ENCODE assay signal across 26 mouse cellular contexts in the genomic region with DNA sequence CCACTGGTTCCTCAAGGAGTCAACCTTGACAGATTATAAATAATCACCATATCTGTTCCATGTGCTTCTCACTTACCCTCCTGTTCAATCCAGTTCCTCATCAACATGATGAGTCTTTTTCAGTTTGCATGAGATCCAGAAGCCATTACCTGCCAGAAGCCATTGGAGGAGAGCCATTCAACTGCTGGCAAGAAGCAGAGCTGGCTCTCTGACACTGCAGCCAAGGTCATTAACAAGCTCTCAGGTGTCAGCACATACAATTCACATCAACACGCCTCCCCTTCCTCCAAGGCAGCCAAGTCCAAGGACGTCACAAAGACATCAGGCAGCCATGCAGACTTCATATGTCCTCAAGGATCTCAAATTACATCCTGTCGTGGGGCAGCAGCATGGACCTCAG.
DNase-seq lines count a peak whose midpoint lies in the region; ATAC-seq and TF ChIP-seq lines count a peak whose summit lies in the region.
"Had no signal": no experiment of that assay in that cellular context is flagged by ENCODE, and none has a peak within 500 bp of the region (broad histone marks: within the 10 kb centered on the region; RNA-seq: fewer than 3 reads in every experiment).

No protein-coding gene starts in this region.

- whole genome bisulfite sequencing in limb, embryonic 14.5 days: 42% methylated on average over 3 of the region's 3 CpGs
- 68% methylated on average over 3 of the region's 3 CpGs for WGBS in limb, embryonic 10.5 days

- no peak for TF ChIP-seq POLR2A in limb, embryonic 14.5 days (IDR thresholded peaks at IDR 0.05; ENCODE audit: borderline replicate concordance, extremely low read depth, insufficient read depth, insufficient read length)

- no peak overlapping the region for H3K27ac ChIP-seq in limb, embryonic 14.5 days (replicated peaks; ENCODE audit: low read depth, low read length)
- H3K27ac ChIP-seq in limb, embryonic 10.5 days: no peak overlapping the region
- H3K27ac ChIP-seq: forebrain, embryonic 13.5 days; hindbrain, embryonic 14.5 days; liver, embryonic 14.5 days; macrophage; midbrain, embryonic 13.5 days; neural tube, embryonic 15.5 days; stomach, postnatal 0 days had no signal

- DNase-seq in adrenal gland, postnatal 14 days: peak; percentile 11
- DNase-seq in adrenal gland, adult 2 months: no peak
- peak; percentile 5 for DNase-seq in gastrocnemius, postnatal 14 days
- DNase-seq in gastrocnemius, adult 18-20 months (ENCODE audit: low spot score): no peak
- peak; percentile 12 for DNase-seq in limb, embryonic 14.5 days (ENCODE audit: low spot score)
- no peak for DNase-seq in limb, embryonic 10.5 days (ENCODE audit: low spot score)
- no peak for DNase-seq in right cerebral cortex, postnatal 25 days
- DNase-seq: cerebellum, adult 11 months; cerebellum, postnatal 36 days; kidney, adult 9 months; kidney, postnatal 14 days; liver; lung, adult 2 months; lung, postnatal 10 days; thymus, adult 18-20 months; thymus, postnatal 25 days had no signal

- H3K9me3 ChIP-seq in limb, embryonic 14.5 days (ENCODE audit: control insufficient read depth, low read length): no peaks in the 10 kb centered on the region
- H3K9me3 ChIP-seq in limb, embryonic 10.5 days (replicated peaks): no peaks in the 10 kb centered on the region
- H3K9me3 ChIP-seq: forebrain, embryonic 13.5 days; G1E; midbrain, embryonic 13.5 days; neural tube, embryonic 15.5 days had no signal

- no peak overlapping the region for H3K9ac ChIP-seq in limb, embryonic 14.5 days (ENCODE audit: low read depth, low read length, severe bottlenecking)
- H3K9ac ChIP-seq: forebrain, embryonic 13.5 days; hindbrain, embryonic 14.5 days; liver, embryonic 14.5 days; midbrain, embryonic 13.5 days; neural tube, embryonic 15.5 days had no signal

- no peaks in the 10 kb centered on the region for H3K4me1 ChIP-seq in limb, embryonic 14.5 days (ENCODE audit: control insufficient read depth, insufficient read depth, low read length)
- H3K4me1 ChIP-seq in limb, embryonic 10.5 days: no peaks in the 10 kb centered on the region
- H3K4me1 ChIP-seq: forebrain, embryonic 13.5 days; midbrain, embryonic 13.5 days; neural tube, embryonic 15.5 days had no signal

- H3K36me3 ChIP-seq in limb, embryonic 14.5 days (ENCODE audit: control insufficient read depth, insufficient read depth, low read length): no peaks in the 10 kb centered on the region
- H3K36me3 ChIP-seq in limb, embryonic 10.5 days: no peaks in the 10 kb centered on the region
- H3K36me3 ChIP-seq: G1E; midbrain, embryonic 13.5 days; neural tube, embryonic 15.5 days had no signal

- no peak for ATAC-seq in limb, embryonic 14.5 days (ENCODE audit: low FRiP score, low read depth)
- ATAC-seq: forebrain, embryonic 13.5 days; intestine, postnatal 0 days; midbrain, embryonic 13.5 days had no signal

- intact Hi-C loops in gastrocnemius, postnatal 14 days (cut with DNase I; ENCODE audit: low total_unique reads): no loop called here

- H3K4me2 ChIP-seq in limb, embryonic 14.5 days (replicated peaks; ENCODE audit: low read depth, low read length, severe bottlenecking): no peak overlapping the region
- H3K4me2 ChIP-seq: forebrain, embryonic 13.5 days; heart, embryonic 11.5 days; hindbrain, embryonic 14.5 days; midbrain, embryonic 13.5 days; neural tube, embryonic 15.5 days had no signal

- no peaks in the 10 kb centered on the region for H3K27me3 ChIP-seq in limb, embryonic 14.5 days (ENCODE audit: control insufficient read depth, insufficient read depth, low read length)
- H3K27me3 ChIP-seq in limb, embryonic 10.5 days (ENCODE audit: low read depth, poor library complexity, severe bottlenecking): no peaks in the 10 kb centered on the region
- H3K27me3 ChIP-seq: forebrain, embryonic 13.5 days; midbrain, embryonic 13.5 days; neural tube, embryonic 15.5 days had no signal

- H3K4me3 ChIP-seq in limb, embryonic 14.5 days (replicated peaks; ENCODE audit: low read length): no peak overlapping the region
- H3K4me3 ChIP-seq in limb, embryonic 10.5 days: no peak overlapping the region
- H3K4me3 ChIP-seq: forebrain, embryonic 13.5 days; midbrain, embryonic 13.5 days; neural tube, embryonic 15.5 days had no signal

Comparison
In these comparisons a context has a peak if more than half of its experiments do, and no peak if none do; other contexts are left out.
1. DNase-seq: peak in adrenal gland, postnatal 14 days (single experiment), gastrocnemius, postnatal 14 days (single experiment) and limb, embryonic 14.5 days (single experiment); none in adrenal gland, adult 2 months (single experiment), gastrocnemius, adult 18-20 months (single experiment), limb, embryonic 10.5 days (single experiment) and right cerebral cortex, postnatal 25 days (single experiment).